Mouse (Mus musculus): ENCODE measurements at regions not wholly inside any gene's neighbourhood (a gene's known extent, or its start where the extent isn't known, plus 50 kb on each side); places are given as distances from the start of the nearest gene placed in this dataset.
"Not testable (repeated sequence)": the region's sequence is repeated elsewhere in the genome, so short reads cannot be mapped to it uniquely, and the experiment has no call there.

DNA sequence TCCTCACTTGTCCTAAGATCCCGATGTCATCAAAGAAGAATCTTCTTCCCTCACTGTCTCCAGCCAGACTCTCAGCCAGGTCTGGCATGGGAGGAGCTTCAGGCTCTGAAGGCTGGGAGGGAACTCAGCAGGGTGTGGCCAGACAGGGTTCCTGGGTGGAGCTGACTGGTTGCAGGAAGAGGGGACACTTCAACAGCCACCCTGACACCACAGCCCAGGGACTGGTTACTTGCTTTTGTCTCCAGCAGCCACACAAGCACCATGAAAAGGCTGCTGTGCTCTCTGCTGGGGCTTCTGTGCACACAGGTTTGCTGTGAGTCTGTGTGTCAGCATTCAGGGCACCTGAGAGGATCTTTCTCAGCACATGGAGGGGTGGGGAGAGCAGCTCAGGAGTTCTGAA, 577.0 kb upstream of the Olfr1507 start:
- DNase-seq, result not testable (repeated sequence)

DNA sequence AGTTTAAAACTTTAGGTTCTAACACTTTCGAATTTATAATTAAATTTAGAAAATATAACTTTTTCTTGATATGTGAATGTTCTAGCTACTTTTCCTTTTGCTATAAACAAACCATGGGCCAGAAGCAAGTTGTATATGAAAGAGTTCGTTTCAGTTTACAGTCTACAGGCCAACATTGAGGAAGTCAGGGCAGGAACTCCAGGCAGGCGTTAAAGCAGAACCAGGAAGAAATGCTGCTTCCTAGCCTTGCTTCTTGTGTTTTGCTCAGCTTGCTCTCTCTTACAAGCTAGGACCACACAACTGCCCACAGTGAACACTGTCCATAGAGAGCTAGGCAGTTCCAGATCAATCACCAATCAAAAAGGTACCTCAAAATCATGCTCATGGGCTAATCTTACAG, 558.9 kb upstream of the Olfr1507 start:
- DNase-seq, result not testable (repeated sequence)

DNA sequence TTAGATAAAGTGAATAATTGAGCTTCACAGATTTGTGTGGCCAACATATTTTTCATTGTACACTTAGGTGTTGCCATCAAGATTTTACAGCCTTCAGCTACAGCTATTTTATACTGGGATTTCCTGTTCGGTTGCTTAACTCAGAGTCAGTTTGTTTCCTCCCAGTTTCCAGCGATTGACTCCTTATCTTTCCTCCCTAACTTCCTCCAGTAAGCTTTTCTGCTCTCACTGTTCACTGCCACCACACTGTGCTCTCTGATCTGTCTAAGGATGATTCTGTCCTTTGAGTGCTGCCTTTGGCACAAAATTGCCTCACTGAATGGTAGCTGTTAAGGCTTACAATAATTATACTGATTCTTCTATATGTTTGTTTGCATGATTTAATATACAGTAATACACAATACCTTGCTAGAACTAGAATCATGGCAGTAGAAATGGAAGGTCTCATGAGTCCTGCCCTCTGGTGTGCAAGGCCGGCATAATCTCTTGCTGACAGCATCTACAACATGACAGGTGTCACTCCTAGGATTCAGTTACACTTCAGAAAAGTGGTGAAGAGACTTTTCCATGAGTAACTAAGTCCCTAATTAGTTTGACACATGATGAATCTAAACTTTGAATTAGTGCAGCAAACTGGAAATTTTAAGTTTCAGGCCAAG, 558.0 kb upstream of the Olfr1507 start:
- not testable (repeated sequence) for DNase-seq

DNA sequence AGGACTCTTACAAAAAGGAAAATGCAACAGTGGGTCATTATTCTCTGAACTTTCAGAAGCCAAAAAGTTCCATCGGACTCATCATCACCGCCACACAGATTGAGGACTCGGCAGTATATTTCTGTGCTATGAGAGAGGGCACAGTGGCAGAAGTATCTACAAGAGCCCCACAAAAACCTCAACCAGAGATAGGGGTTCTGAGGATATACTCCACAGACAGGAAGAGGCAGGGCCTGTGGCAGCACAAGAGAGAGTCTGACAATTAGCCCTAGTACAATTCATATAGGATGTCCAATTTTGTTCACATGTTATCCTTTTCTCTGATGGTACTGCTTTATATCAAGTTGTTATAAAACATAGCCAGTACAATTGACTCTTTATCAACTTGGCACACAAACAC, 552.1 kb upstream of the Olfr1507 start:
- not testable (repeated sequence) for DNase-seq

DNA sequence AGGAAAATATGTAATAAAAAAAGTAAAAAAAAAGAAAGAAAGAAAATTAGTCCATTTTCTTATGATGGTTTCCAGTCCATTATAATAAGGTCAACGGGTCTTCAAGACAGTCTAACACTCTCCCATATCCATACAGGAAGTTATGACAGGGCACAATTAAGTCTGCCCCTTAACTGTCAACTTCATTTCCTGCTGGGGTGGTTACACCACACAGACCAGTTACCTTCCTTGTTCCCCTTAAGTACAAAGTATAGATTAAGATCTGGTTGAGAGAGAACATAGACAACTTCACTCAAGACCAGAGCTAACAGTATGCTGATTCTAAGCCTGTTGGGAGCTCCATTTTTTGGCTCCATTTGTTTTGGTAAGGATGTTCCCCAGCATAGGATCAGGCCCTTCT, 551.4 kb upstream of the Olfr1507 start:
- not testable (repeated sequence) for DNase-seq

DNA sequence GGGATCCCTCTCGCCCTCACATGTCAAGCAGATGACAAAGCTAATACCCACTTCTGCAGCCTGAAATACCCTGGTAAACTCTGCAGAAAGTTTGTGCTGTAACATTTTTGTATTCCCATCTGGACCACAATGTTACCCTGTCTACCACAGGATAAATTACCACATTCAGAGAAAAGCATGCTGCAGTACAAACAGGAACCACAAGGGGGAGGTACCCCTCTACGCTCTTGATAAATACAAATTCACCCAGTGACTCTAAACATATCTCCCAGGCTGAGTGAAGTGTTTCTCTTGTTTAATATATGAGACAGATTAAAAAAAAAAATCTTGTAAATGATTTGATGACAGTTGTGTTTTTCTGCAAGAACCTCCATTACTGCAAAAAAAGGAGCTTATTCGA, 549.8 kb upstream of the Olfr1507 start:
- DNase-seq, result not testable (repeated sequence)

DNA sequence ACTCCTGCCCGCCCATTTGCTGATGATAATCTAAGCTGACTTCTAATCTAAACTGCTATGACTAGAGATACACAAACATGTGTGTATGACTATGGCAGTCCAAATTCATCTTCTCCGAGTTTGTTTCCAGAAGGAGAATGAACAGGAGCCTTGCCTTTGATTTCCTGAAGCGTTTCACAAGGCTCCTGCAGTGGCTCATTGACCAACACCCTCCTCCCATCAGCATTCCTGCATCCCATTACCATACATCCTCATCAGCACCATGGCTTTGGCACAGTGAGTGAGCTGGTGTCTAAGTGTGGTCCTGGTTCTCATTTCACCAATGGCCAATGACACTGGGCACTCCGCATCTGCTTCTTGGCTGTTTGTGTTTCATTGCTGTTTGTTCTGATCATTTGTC, 548.6 kb upstream of the Olfr1507 start:
- DNase-seq, result not testable (repeated sequence)

DNA sequence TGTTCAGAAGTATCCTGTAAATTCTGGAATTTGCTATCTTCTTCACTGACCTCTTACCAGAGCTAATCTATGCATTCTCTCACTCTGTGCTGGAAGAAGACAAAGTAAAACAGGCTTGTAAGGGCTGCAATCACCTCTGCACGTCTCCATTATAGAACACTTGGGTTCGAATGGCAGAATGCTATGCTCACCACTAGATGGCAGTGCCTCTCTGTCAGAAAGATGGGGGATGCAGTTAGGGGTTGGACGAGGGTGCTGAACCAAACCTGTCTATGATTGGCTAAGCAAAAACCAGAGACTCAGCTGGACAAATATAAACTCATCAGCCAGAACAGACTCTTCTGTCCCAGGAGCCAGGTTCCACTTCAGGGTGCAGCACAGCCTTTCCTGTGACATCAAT, 546.5 kb upstream of the Olfr1507 start:
- DNase-seq, result not testable (repeated sequence)

DNA sequence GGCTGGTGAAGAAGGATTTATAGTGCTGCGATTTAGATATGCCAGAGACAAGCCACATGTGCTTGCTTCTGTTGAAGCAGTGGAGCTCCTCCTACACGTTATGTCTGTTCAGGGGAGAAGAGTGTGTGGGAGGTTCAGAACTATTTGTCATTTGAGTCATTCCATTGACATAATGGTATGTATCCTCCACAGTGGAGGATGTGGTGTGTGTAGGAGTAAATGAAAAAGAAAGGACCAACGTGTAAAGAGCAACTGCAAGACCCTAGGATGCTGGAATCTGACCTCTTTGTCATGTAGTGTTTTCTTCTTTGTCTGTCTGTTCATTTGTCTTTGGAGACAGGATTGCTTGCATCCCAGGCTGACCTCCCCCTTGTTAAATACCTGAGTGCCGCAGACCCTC, 543.9 kb upstream of the Olfr1507 start:
- DNase-seq, result not testable (repeated sequence)

DNA sequence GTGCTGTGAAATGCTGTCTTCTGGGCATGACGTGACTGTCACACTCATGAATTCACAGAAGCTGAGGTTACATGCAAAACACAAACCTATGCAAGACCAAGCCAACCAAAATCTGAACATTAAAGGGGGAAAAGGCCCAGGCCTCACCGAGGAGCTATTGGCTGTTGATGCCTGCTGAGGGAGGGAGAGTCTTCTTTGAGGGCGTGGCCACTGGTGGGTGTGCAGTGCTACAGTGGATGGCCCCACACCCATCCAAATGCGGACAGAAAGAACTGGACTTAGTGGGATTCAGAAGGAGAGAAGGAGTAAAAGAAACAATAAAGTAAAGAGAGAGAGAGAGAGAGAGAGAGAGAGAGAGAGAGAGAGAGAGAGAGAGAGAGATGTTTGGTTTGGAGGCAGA, 539.4 kb upstream of the Olfr1507 start:
- DNase-seq, result not testable (repeated sequence)

DNA sequence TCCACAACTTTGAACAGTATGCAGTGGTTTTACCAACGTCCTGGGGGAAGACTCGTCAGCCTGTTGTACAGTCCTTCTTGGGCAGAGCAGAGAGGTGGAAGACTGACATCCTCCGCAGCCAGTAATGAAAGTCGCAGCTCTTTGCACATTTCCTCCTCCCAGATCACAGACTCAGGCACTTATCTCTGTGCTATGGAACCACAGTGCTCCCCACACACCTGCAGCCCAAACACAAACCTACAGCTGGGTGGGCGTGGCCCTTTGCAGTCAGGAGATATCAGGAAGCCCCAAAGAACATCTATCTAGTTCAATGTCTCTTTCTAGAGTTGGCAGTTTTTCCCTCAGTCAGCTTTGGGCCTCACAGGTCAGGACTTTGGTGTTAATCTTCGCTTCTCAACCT, 537.7 kb upstream of the Olfr1507 start:
- DNase-seq, result not testable (repeated sequence)

DNA sequence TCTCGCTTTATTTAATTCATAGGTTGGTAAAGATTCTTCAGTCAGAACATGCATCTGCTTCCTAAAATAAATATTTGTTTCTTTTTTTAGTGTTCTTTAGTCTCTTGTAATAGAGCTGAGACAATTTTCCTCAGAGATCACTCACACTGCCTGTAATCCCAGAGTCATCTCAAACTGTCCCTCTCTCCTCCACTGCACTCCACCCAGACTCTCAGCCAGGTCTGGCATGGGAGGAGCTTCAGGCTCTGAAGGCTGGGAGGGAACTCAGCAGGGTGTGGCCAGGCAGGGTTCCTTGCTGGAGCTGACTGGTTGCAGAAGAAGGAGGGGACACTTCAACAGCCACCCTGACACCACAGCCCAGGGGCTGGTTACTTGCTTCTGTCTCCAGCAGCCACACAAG, 536.9 kb upstream of the Olfr1507 start:
- DNase-seq, result not testable (repeated sequence)

DNA sequence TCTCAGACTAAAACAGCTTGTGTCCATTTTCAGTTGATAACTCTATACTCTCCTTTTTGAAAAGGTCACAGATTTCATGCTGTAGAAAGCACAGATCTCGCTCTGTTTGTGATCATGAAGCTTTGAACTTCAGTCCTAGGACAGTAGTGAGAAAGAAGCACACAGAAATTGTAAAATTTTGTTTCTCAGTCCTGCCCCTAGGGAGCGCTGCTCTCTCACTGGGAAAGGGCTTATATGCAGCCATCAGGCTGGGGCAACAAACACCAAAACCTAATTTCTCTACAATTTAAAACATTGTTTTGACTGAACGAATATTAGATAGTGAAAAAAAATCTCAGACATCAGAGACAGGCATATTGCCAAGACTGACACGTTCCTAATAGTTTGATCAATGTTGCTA, 534.7 kb upstream of the Olfr1507 start:
- DNase-seq, result not testable (repeated sequence)

DNA sequence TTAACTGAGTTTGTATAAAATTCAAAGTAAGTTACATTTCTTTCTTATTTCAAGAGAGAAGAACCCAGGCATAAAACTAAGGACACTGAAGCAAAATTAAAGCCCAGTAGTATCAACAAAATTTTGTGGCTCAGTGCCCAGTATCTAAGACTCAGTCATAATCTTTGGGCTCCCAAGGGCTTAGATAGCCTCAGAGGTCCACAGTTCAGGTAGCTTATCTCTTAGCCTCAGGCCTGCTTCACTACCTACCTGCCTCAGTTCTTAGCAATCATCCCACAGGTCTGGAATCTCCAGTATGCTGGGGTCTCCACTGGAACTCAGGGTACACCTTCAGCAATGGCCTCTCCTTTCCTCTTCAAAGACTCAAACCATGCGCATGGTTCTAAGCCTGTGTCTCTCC, 531.4 kb upstream of the Olfr1507 start:
- DNase-seq, result not testable (repeated sequence)

DNA sequence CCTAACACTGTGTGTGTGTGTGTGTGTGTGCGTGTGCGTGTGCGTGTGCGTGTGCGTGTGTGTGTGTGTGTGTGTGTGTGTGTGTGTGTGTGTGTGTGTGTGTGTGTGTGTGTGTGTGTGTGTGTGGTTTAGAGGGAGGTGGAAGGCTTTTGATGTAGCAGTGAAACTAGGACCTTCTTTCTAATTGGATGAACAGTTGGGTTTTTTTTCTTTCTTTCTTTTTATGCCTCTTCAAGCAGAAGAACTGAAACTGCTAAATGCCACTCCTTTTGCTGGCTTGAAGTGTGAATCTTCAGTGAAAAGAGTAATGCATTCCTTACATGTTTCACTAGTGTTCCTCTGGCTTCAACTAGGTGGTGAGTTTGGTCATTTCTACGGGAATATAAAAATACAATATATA, 524.6 kb upstream of the Olfr1507 start:
- DNase-seq, result not testable (repeated sequence)

DNA sequence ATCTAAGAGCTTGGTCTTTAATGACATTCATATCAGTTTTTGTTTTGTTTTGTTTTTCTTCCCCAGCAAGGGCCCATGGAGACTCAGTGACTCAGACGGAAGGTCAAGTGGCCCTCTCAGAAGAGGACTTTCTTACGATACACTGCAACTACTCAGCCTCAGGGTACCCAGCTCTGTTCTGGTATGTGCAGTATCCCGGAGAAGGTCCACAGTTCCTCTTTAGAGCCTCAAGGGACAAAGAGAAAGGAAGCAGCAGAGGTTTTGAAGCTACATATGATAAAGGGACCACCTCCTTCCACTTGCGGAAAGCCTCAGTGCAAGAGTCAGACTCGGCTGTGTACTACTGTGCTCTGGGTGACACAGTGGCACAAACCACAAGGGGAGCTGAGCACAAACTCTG, 512.2 kb upstream of the Olfr1507 start:
- DNase-seq, result not testable (repeated sequence)

DNA sequence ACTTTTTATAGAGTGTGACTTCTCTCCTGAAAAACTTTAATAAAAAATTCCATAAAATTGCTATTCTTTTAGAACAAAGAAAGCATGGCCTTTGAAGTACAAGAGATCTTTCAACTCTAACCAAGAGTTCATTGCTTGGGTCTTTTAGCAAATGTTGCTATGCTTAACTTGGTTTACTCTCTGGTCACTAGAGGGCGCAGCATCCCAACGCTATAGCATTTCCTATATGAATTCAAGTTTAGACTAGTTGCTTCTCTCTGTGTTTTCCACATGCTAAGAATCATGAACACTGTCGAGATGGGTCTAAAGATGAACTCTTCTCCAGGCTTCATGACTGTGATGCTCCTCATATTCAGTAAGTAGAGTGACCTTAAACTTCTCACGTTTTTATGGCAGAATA, 511.8 kb upstream of the Olfr1507 start:
- not testable (repeated sequence) for DNase-seq

DNA sequence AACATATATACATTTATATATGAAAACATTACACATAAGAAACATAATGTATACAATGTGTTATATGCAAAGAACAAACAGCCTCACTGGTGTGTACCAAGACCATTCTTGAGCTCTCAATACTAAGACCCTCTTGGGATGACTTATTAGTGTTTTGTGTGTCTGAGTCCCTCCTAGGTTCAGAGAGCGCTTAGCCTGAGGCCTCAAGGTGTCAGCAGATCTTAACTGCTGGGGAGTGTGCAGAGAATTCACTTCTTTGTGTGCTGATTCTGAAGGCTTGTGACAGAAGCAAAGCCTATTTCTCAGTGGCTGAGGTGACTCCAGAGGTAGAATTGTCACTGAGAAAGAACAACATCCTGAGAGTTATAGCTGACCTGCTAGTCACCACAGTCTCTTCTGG, 505.7 kb upstream of the Olfr1507 start:
- DNase-seq, result not testable (repeated sequence)

DNA sequence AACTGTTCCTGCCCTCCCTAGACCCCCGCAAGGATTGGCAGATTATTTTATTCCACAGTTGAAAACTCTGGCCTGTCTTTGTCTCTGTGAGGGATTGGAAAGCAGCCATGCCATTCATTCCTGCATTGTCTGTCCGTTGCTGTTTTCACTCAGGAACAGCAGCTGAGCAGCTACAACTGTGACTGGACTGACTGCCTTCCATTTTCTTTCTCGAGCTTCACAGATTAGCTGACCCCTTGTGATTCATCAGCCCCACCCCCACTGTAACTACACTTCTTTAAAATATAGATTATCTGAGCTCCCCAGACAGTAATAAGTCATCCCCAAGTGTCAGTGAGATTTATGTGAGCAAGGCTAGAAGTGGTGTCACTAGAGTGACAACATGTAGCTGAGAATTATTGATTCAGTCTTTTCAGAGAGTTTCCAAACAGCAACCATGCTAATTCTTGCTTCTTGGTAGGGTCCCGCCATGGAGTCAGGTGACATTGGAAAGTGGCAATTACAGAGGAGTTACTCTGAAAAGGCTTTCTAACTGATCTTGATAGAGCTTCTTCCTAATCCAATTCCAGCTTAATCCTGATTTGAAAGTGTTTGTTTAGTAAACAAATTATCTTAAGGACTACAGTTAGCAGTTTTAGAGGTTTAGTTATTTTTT, 496.7 kb upstream of the Olfr1507 start:
- DNase-seq, result not testable (repeated sequence)

DNA sequence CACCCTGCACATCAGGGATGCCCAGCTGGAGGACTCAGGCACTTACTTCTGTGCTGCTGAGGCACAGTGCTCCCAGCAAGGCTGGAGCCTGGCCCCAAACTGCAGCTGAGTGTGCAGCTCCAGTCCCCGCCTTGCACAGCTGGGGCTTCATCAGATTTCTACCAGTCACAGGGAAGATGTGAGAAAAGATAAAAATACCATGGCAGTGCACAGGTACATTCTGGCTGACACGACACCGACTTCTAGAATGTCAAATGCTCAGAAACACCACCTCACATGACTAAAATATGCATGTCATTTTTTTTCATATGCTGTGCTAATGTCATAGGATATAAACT, 495.7 kb upstream of the Olfr1507 start:
- not testable (repeated sequence) for DNase-seq

DNA sequence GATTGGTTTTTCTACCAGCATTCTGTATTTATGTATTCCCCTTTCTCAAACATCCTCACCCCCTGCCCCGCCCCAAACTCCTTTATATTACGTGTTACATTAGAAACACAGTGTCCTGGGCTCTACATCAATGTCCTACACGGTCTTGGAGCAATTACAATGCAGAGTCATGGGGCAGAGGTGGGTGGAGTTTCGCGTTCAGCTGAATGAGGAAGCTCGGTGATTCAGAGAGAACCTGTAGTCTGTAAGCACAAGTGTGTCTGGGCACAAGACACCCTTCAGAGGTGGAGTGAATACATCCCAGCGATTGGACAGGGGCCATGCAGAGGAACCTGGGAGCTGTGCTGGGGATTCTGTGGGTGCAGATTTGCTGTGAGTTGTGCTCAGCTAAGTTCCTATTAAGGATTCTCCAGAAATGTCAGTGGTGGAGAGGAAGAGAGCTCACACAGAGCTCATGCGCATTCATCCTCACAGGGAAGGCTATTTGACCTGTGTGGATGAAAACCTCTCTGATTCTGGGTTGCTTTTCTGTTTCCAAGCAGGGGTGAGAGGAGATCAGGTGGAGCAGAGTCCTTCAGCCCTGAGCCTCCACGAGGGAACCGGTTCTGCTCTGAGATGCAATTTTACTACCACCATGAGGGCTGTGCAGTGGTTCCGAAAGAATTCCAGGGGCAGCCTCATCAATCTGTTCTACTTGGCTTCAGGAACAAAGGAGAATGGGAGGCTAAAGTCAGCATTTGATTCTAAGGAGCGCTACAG, 495.2 kb upstream of the Olfr1507 start:
- not testable (repeated sequence) for DNase-seq

DNA sequence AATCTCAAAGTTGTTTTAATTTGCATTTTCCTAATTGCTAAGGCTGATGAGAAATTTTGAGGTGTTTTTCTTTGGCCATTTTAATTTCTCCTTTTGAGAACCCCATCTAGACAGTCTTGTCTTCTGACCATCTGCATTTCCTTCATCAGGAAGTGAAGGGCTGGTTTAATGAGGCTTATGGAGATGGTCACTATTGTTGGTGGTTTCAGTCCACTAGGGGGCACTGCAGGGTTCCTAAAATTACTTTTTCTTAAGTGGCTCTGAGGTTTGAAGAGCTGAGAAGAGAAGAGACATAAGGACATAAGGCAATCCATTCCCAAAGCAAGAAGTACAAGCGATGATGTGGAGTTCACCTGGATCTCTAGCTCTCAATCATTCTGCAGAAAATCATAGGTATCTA, 494.4 kb upstream of the Olfr1507 start:
- DNase-seq, result not testable (repeated sequence)

DNA sequence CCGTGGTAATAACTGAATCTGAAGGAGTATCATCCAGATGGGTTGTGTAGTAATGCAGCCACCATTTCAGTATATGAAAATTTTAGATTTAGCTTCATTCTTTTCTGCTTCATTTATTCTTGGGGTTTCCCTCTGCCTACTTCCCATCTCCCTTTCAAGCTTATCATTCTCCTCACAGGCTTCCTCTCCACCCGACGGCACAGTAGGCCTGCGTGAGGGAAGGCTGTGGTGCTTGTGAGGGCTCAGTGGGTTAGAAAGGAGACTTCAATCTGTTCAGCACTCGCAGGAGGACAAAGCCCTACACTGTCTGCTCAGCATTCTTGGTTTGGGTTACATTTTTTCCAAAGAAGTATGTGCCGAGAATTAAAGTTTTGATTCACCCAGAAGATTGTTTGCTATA, 493.0 kb upstream of the Olfr1507 start:
- not testable (repeated sequence) for DNase-seq
